Mouse (Mus musculus): Measurements from ENCODE around the gene Ms4a1. TPM values are rescaled to one million over a fixed set of nuclear protein-coding genes. Genes with fewer than 3 reads are reported as not detected.
"Not testable (repeated sequence)": the region's sequence is repeated elsewhere in the genome, so short reads cannot be mapped to it uniquely, and the experiment has no call there.

Ms4a1 gene
- not detected for total RNA-seq (2021)
- long read RNA-seq, experiment 1, result 0 reads
- long read RNA-seq, experiment 2, result 0 reads

DNA sequence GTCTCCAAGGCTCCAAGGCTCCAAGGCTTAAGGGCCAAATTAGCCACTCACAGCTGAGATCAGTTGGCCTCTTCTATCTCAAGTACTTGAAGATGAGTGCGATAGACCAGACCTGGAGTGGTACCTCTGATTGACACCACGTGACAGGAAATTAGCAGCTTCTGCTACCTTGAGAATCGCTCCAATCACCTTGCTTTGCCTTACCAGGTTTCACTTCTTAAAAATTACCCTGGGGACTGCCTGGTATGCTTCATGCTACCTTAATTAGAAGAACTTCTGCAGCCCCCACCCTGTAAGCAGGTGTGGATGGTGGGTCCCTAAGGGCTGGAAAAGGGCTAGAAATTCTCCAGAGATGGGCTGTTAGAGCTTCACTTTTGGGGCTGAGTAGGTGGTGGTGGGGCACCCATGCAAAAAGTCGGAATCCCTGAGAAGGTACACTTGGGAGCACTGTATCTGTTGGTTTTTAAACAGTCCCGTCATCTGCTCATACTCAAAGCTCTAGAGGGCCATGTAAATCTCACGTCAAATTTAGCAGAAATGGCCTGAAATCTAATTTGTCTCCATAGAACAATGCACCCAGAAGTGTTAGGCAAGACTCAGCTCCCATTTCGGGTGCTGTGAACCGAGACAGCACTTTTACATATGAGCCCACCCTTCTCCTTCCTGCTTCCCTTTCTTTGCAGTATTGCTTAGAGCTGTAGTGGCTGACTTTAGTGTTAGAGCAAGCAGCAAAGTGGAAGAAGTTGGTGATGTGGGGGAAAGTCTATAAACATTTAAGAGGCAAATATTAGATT is at the start of gene Ms4a1:
TSS of gene Ms4a1 (minus strand) at position 190 of the 794 bp plus-strand sequence.
- DNase-seq (ENCODE audit: low spot score in 2 of 2), result no peak

DNA sequence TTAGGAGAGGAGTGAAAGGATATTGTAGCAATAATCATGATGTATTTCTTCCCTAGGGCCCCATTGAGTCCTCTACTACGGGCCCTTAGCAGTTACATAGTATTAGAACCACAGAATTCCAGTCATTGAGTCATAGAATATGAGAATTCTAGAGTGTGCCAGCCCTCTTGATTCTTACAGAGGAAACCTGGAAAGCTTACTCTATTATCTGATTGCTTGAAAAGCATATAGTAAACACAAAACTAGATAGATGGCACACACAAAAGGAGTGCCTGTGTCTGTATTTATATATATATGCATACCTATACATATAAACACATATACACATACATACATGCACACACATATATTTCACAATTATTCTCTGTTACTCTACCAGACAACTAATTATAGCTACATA is 48.3 kb upstream of the Ms4a1 start, which contains the start of gene Ms4a14:
TSS of gene Ms4a14 (minus strand) at position 101 of the 400 bp plus-strand sequence.
- no peak for DNase-seq (ENCODE audit: low spot score in 2 of 2)

DNA sequence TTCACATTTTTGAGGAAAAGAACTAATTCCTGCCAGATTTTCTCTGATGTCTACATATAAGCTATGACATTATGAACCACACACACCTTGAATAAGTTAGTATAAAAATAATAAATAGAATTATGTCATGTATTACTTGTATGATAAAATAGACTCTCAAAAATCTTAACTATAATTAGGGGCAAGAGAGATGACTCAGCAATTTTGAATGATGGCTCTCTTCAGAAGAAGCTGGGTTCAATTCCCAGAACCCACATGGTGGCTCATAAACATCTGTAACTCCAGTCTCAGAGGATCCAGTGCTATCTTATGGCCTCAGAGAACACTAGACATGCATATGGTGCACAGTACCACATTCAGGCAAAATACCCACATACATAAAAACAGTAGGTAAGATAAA is 42.8 kb upstream of the Ms4a1 start:
- no peak for DNase-seq (ENCODE audit: low spot score in 2 of 2)

DNA sequence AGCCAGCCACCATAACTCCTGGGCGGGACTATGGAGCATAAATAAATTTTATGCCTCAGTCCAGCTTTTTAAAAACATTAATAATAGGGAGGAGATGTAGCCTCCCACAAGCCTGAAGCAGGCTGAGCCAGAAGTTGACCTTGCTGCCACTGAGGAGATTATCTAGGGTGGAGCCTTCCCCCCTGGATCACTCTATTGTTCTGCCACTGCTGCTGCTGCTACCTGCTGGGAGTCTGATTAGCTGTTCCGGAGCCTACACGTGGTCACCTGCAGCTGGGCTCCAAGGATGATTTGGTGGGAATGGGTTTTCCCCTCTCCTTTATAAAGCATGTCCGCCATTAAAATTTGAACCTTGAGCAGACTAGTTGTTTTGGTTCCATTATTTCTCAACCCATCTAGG is 33.5 kb upstream of the Ms4a1 start:
- not testable (repeated sequence) for DNase-seq (ENCODE audit: low spot score in 2 of 2)

DNA sequence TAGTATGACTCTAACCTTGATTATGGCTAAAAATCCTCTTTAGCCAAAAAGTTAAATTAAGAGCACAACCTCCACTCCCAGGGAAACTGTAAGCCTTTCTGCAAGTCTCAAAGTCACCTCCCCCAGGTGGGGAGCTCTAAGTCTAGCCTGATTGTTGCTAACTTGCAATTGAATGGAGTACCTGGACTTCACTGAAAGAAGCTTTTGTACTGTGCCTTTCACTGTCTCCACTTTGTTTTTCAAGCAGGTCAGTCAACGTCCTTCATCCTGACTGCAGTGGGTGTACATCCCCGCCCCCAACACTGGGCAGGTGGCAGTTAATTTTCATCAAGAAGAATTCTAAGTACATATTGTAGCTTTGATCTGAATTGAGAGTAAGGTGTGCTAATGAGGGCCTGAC is 32.9 kb upstream of the Ms4a1 start:
- no peak for DNase-seq (ENCODE audit: low spot score in 2 of 2)

DNA sequence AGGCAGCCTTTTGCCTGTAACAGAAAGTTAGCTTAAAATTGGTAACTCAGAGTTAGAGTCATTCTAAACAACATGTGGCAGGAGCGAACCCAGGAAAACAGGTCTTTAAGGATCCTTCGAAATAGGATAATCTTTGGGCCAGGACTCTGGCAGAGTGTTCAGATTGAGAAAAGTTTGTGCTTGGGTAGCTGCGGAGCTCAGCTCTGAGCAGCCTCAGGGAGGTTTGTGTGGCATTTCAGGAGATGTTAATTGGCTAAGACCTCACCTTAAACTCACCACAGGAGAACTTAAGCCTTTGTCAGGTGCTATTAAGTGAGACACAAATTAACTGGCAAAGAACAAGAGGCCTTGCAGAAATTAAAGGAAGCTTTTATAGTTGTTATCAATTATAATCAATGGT is 27.6 kb upstream of the Ms4a1 start:
- DNase-seq (ENCODE audit: low spot score in 2 of 2), result not testable (repeated sequence)

DNA sequence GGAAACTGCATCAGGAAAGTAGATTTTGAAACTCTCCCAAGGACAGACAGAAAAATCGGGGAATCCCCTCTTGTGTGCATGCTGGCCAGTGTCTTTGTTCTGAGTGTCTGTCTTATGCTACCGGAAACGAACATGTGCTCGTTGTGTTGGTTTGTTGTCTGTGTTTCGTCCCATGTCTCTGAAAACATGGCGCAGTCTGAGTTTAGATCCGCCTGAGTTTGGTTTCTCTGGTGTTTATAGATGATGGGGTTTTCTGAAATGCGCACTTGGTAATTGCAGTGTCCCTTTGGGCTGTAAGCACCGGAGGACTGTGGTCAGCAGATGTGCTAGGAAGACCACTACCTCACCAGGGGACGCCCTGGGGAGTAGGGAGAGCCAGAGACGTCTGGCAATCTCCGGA is 26.9 kb upstream of the Ms4a1 start:
- no peak for DNase-seq (ENCODE audit: low spot score in 2 of 2)

DNA sequence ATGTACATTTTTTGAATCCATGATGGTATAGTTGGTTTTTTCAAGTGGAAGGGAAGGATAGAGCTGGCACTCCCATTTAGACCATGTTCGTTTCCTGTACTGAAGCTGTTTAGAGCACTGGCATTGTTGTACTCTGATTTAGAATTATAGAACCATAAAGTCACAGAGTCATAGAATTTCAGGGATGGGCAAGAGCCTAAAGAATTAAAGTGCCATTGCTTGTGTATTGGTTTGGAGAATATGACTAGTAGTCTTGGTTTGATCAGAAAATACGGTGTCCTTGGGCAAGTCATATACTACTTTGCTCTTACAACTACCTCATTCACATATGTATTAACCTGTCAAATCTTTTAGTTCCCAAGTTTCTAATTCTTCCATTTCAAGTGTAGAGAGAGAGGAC is 17.7 kb upstream of the Ms4a1 start, which contains the start of gene Ms4a5:
TSS of gene Ms4a5 (minus strand) at position 101 of the 400 bp plus-strand sequence.
- no peak for DNase-seq (ENCODE audit: low spot score in 2 of 2)

DNA sequence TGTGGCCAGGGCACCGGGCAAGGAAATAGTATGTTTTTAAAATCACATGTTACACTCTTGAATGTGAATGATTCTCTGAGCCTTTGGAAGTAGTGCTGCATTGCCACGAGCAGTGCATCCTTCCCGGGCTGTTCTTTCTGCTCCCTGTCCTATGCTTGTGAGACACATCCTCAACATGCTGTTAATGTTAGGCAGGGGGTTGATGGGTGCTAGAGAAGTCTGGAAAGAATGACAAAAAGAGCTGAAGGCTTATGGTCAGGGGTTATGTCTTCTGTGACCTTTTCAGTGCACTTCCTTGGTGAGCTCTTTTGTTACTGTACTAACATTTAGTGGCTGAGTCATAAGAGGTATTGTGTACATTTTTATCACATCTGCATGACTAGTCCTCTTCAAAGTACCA is 14.2 kb upstream of the Ms4a1 start:
- DNase-seq (ENCODE audit: low spot score in 2 of 2), result no peak

DNA sequence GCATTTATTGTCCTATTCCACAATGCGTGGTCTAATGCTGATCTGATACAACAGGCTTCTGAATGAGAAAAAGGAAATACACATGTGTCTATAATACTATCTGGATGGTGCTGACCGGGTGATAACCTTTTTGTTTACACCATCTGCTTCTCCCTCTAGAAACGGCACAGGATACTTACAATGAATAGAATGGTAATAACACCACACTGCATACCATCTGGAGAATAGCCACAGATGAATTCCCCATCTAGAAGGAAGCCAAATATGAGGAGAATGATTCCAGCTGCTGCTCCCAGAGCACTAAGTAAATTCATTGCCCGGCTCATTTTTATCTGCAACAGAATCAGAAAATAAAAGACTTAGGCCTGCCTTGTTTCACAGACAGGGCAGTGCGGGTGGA is 10.4 kb upstream of the Ms4a1 start:
- DNase-seq (ENCODE audit: low spot score in 2 of 2), result no peak

DNA sequence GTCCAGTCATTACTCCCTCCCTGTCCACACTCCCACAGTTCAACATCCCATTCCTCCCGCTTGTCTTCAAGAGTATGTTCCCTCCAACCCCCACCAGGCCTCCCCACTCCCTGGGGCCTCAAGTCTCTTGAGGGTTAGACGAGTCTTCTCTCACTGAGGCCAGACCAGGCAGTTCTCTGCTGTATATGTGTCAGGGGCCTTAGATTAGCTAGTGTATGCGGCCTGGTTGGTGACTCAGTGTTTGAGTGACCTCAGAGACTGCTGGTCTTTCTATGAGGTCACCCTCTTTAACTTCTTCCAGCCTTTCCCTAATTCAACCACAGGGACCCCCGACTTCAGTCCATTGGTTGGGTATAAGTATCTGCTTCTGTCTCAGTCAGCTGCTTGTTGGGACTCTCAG is 915 bp upstream of the Ms4a1 start:
- no peak for DNase-seq (ENCODE audit: low spot score in 2 of 2)

DNA sequence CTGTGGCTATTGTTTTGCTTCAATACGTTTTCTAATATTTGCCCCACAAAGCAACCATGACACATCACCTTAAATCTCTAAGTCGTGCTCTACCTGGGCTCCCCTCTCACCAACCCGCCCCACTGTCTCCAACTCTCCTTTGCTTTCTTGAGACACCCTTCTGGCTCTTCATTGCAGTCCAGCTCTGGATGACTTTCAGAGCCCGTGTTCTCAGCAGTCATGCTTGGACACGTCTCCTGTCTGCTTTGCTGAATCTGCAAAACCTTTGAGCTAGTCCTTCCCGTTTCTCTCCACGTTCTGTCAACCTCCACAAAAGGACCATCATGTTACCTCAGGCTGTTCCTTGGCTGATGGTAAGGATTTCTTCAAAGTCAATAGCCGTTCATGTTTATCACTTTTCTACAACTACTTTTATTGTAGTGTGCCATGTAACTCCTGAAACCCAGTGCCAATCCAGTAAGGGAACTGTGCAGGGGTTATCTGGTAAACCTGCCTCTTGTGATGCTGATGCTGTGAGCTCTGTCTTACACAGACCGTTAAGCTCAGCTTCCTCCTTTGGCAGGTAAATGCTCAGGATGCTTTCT is 1.3 kb downstream of the Ms4a1 start:
- DNase-seq (ENCODE audit: low spot score in 2 of 2), result no peak

DNA sequence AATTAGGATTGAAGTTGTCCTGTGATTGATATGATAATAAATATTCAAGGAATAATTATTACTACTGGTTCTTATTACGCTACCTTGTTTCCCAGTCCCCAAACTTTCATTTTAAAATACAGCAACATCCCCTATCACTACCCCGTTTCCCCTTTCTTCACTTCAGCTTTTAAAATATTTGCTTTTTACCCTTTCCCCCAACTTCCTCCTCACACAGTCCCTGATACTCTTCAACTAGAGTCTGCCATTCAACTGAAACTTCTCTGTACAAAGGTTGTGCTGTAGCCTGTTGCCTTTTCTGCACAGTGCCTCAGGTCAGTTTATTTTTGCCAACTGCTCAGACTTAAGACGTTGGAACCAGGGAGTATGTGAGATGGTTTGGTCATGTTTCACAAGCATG is 2.5 kb downstream of the Ms4a1 start:
- no peak for DNase-seq (ENCODE audit: low spot score in 2 of 2)

DNA sequence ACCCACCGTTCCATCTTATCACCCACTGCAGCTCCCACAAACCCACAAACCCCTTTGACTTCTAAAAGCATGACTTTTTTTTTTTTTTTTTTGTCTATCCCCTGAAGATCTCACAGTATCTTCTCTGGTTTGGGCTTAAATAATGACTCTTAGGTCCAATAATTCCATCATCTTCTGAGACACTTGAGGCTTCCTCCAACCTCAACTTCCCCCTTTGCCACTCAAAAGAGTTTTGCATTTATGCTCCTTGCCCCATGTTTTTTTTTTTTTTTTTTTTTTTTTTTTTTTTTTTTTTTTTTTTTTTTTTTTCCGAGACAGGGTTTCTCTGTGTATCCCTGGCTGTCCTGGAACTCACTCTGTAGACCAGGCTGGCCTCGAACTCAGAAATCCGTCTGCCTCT is 3.1 kb downstream of the Ms4a1 start:
- DNase-seq (ENCODE audit: low spot score in 2 of 2), result not testable (repeated sequence)

DNA sequence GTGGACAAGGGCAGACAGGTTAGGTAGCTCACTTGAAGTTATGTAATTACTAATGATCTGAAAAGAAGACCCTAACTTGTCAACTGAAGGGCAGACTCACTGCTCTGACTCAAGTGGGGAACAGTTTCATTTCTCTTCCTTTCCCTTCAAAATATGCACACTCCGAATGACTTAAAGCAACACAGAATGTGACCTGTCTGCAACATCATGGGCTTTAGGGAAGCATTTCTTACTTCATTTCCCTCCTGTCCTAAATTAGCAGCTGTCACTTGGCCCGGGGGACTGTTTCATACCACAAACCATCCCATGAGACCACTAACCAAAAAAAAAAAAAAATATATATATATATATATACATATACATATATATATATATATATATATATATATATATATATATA is 4.5 kb downstream of the Ms4a1 start:
- no peak for DNase-seq (ENCODE audit: low spot score in 2 of 2)

DNA sequence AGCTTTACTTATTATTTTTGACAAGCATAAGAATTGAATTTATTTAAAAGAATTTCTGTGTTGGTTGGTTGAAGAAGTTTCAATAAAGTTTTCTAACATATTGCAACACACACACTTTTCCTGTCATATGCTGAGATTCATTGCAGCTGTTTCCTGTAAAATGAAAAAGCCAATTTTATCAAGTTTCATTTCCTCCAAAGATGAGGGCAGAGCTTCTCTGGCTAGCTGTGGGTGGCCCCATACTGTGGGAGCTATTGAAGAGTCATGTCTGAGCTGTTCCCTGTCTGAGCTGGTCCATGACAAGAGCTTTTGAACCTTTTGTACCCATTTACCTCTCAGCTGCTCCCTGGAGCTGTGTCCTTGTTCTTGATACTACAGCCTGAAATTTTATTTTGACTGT is 21.8 kb downstream of the Ms4a1 start:
- DNase-seq (ENCODE audit: low spot score in 2 of 2), result no peak

DNA sequence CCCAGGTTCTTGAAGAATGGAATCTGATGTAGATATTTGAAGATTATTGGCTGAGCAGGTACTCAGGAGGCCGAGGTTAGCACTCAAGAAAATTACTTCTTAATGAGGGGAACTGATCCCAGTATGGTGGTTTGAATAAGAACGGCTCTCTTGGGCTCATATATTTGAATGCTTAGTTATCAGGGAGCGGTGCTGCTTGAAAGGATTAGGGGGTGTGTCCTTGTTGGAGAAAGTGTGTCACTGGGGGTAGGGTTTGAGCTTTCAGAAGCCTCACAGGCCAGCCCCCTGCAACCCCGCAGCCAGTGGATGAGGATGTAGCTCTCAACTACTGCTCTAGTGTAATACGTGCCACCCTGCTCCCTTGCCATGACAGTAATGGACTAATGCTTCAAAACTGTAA is 23.5 kb downstream of the Ms4a1 start:
- no peak for DNase-seq (ENCODE audit: low spot score in 2 of 2)

DNA sequence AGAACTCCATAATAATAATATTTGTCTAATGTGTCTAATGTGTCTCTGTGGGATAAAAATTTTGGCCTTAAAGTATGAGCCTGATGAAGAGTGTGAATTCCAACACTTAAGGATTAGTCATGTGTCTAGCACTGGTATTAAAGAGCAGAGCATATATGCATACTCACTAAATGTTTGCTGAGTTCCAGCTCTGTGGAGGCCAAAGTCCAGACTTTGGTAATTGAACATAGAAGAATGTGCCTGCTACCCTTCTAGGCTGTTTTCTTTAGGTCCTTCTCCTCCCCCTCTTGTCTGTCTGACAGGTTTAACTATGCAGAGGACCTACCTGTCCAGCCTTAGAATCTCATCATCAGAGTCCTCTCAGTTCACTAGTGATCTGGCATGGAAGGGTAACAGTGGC is 30.2 kb downstream of the Ms4a1 start:
- DNase-seq (ENCODE audit: low spot score in 2 of 2), result no peak

DNA sequence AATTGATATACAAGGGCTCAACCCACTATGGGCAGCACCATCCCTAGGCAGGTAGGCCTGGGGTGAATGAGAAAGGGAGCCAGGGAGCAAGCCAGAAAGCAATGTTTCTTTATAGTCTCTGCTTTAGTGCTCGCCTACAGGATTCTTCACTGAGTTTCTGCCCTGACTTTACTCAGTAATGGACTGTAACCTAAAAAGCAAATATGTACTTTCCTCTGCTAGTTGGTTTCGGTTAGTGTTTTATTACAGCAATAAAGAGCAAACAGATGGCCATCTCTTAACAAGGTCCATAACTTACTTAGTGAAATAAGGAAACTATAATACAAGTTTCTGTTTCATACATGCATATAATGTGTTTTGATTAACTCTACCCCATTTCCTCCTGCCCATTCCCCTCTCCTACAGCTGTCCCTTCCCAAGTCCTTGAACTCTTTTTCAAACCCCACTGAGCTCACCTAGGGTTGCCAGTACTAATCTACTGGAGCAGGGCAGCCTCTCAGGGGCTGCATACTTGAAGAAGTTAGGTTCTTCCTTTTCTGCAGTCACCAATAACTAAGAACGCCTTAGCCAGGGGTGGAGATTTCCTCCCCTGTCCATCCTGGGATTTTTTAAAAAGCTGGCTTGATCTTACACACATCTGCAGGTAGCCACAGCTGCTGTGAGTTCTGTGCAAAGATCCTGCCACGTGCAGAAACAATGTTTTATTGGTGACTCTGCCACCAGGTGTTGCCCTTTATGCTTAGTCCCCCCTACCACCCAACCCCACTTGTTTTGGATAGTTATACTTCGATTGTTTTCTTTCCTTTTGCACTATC is 30.9 kb downstream of the Ms4a1 start:
- no peak for DNase-seq (ENCODE audit: low spot score in 2 of 2)

DNA sequence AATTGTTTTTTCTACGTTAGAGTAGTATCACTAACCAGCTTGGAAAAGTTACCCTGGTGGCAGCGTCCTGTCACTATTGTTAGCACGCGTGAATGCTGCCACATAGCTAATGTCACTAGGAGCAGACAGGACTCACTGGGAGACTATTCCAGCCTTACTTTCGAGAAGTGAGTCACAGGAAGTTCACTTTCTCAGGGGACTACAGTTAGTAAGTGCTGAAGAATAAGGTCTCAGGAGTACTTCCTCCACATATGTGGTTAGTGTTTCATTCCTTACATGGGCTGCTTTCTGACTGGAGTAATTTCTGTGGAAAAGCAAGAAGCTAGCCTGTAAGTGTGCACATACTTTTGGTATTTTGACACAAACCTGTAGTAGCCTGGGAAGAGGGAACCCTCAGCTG is 31.8 kb downstream of the Ms4a1 start:
- DNase-seq (ENCODE audit: low spot score in 2 of 2), result no peak

DNA sequence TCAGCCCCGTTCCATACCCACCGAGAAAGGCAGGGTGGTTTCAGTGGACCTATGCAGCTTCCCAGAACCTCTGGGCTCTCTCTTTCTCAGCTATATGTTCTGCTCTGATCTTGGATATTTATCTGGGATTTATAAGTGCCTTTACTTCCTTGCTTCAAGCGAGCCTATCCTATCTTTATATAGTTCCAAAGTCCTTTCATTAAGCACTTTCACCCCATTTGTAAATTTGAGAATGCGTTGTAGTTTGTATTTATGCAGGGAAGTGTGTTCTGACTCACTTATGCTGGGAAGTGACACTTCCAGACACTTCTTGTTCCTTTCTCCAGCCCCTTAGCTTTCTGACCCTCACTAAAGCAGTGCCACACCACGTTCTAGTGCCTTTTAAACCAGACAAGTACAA is 33.7 kb downstream of the Ms4a1 start, which contains the start of gene Ms4a12:
TSS of gene Ms4a12 (minus strand) at position 101 of the 400 bp plus-strand sequence.
- DNase-seq (ENCODE audit: low spot score in 2 of 2), result no peak
